Mouse (Mus musculus): ENCODE results near the gene Cpt1a.

The Cpt1a gene

DNA sequence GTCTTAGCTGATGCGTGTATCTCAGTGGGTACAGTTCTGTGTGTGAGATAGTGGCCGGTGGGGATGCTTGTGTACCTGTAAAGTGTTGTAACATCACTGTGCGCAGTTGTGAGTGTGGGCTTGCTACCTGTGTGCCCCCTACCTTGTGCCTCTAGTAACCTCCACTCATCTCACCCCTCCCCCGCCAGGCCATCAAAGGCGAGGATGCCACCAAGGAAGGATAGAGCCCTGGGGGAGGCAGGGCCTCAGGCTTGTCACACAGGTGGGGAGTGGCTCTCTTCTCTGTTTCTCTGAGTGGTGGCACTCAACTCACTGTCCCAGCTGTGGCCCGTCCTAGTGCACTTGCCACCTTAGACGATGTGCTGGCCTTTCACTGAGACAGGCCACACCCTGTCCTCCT is 108.9 kb downstream of the Cpt1a start:
- no peak for DNase-seq

DNA sequence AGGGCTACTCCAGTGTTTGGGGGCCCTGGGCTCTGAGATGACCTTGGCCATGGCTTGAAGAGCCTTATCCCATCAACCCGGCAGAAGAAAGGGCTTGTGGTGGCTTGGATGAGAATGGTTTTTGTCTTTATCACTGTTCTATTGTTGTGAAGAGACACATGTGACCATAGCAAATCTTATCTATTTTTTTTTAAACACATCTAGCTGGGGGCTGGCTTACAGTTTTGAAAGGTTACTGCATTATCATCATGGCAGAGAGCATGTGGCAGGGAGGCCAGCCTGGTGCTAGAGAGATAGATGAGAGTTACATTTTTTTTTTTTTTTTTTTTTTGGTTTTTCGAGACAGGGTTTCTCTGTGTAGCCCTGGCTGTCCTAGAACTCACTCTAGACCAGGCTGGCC is 109.8 kb downstream of the Cpt1a start:
- no peak for DNase-seq

DNA sequence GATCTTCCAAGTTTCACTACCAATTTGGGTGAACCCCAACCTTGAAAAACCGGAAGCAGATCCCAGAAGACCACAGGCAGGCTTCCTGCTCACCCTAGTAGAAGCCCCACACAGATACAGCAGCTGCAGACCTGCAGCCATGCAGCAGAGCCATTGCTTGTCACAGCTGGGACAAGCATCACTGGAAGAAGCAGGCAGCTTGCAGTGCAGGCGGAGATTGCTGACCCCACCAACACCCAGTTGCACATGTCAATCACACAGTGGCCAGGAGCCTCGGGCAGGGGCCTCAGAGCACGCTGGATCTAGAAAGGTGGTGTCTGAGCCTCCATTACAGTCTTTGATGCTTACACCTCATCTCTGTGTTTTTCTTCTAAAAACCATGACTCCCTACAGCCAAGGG is 112.0 kb downstream of the Cpt1a start:
- no peak for DNase-seq

DNA sequence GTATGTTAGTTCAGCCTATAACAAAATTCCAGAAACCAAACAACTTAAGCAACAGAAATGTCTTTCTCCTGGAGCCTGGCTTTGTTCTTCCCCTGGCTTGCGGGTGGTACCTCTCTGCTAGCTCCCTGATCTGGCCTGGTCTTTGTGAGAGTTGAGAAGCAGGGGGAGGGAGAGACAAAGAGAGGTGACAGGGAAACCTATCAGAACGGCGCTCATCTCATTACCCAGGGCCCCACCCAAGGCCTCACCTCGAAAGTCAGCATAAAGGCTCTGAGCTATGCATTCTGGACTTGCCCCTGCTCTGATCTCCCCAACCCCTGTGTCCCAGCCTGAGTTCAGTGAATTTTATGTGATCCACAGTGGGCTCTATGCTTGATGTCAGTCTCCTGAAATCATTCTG is 112.5 kb downstream of the Cpt1a start:
- no peak for DNase-seq

Data from retina, postnatal 1 day (tissue).